Mouse (Mus musculus): ENCODE data around the gene Lpin3. TPM values are rescaled to one million over a fixed set of nuclear protein-coding genes. Genes with fewer than 3 reads are reported as not detected.

Lpin3 gene
- polyA plus RNA-seq, 1 experiment from 2014 or later: 0.15 TPM

DNA sequence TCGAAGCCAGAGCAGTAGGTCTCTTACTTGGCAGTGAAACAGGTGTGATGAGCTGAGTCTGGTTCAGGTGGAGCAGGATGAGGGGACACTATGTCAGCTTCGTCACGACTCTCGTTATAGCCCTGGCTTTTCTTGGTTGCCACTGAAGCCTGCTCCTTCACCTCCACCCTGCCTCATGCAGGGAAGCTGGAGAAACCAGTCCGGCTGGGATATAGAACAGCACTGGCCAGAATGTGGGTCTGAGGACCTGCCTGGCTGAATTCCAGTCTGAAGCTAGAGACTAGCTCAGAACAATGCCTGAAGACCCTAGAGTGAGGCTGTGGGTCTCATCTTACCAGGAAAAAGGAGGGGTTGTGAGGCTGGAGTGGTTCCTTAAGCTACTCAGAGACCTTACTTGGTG lies 10.6 kb downstream of the Lpin3 start:
- Histone ChIP-seq H3K4me3 (no peak overlapping the region), H3K4me1 (peaks cover 11% of the 10 kb centered on the region), H3K27me3 (0 out of 2 replicates have a peak, but pooled peaks cover 6% of the 10 kb centered on the region), H3K4me2 (replicated peaks) (no peak overlapping the region), H3K27ac (replicated peaks) (no peak overlapping the region), H3K9ac (replicated peaks) (no peak overlapping the region), H3K9me3 (no peaks in the 10 kb centered on the region), H3K36me3 (no peaks in the 10 kb centered on the region)
- ATAC-seq (replicated peaks): no peak
- 82% methylated on average over 5 of the region's 5 CpGs for WGBS

DNA sequence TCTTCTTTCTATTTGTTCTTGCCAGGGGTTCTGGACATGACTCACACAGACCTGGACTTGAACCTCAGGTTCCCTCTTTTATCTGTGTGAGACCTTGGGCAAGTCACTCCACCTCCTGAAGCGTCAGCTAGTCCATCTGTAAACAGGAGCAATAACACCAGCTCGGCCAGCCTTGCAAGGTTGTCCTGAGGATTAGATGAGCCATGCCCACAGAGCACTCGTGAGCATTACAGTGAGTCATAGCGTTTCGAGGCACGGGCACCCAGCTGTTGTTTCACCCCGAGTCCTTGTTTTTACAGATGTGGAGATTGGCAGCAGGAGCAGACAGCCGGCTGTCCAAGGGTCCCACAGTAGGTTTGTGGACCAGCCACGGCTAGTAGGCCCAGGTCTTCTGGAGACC lies 11.2 kb downstream of the Lpin3 start:
- Histone ChIP-seq H3K4me3 (no peak overlapping the region), H3K4me2 (replicated peaks) (no peak overlapping the region), H3K27ac (replicated peaks) (no peak overlapping the region), H3K9me3 (no peaks in the 10 kb centered on the region), H3K9ac (replicated peaks) (no peak overlapping the region), H3K4me1 (peaks cover 11% of the 10 kb centered on the region), H3K27me3 (0 out of 2 replicates have a peak, but pooled peaks cover 6% of the 10 kb centered on the region), H3K36me3 (no peaks in the 10 kb centered on the region)
- WGBS: 86% methylated on average over 9 of the region's 9 CpGs
- ATAC-seq (replicated peaks): no peak

DNA sequence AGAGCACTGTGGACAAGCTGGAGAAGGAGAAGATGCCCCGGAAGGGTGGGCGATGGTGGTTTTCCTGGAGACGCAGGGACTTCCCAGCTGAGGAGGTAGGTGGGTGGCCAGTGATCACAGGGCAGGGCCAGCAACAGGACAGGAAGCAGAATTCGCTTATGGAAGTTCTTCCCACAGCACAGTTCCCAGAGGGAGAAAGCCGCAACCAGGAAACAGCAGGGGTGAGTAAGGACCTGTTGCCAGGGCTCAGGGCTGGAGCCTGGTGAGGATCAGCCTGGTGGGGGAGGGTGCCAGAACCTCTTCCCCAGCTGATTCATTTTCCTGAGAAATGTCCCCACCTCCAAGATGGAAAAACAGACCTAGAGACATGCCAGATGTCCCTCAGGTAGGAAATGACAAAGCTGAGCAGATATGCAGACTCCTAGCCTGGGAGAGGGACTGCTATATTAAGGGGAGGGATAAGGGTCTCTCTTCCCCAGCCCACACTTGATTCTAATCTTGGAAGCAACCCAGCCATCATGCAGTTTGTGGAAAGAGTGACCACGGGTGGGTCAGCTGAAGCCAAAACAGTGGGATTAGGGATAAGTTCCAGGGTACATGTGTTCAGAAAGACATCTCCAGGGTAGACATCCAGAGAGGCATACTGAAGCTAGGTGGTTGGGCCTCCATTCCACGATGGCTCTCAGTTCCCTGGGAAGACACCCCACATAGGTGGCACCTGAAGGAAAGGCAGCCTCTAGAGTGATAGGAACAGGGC lies 21.4 kb downstream of the Lpin3 start:
- H3K9ac ChIP-seq (replicated peaks): no peak overlapping the region
- H3K4me1 ChIP-seq: no peaks in the 10 kb centered on the region
- H3K4me3 ChIP-seq: no peak overlapping the region
- WGBS: 87% methylated on average over 7 of the region's 7 CpGs
- H3K36me3 ChIP-seq: no peaks in the 10 kb centered on the region
- no peaks in the 10 kb centered on the region for H3K27me3 ChIP-seq
- no peak overlapping the region for H3K27ac ChIP-seq (replicated peaks)
- H3K9me3 ChIP-seq: no peaks in the 10 kb centered on the region
- H3K4me2 ChIP-seq (replicated peaks): no peak overlapping the region
- ATAC-seq (replicated peaks): no peak

DNA sequence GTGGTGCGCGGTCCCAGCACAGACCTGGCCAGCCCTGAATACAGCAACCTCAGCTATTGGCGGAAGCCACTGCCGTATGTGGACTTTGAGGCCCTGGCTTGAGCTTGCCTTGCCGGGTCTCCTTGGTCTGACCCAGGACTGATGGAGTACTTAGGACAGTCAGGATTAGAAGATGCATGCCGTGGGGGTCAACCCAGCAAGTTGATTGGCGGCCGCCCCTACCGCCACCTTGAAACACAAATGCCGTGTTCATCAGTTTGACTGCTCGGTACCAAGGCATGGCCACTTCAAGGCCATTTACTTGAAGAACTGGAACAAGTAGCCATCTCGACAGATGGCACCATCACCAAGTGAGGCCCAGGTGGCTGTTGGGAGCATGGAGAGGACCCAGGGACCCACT lies 24.8 kb downstream of the Lpin3 start:
- no peaks in the 10 kb centered on the region for H3K36me3 ChIP-seq
- no peak overlapping the region for H3K4me2 ChIP-seq (replicated peaks)
- peaks cover 2% of the 10 kb centered on the region; the same call in 1 of the 2 replicates for H3K27me3 ChIP-seq
- H3K27ac ChIP-seq (replicated peaks): no peak overlapping the region
- H3K9me3 ChIP-seq: no peaks in the 10 kb centered on the region
- no peak for ATAC-seq (replicated peaks)
- no peaks in the 10 kb centered on the region for H3K4me1 ChIP-seq
- H3K9ac ChIP-seq (replicated peaks): no peak overlapping the region
- WGBS: 95% methylated on average over 12 of the region's 12 CpGs
- no peak overlapping the region for H3K4me3 ChIP-seq

DNA sequence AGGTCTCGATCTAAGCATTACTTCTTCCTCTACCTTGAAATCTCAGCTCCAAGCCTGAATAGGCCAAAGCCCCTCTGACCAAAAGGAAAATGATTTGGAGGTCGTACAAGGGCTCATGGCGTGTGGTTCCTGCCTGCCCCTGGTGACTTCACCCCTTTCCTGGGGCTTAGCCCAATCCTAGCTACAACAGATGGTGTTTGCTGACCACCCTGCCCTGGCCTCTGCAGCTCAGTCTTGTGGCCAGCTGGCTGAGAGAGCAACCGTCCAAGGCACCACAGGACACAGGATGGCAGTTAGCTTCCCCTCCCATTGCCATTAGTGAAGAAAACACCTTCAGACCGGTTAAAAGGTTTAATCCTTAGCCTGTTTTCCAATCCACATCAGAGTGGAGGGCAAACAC lies 25.6 kb downstream of the Lpin3 start:
- ATAC-seq (replicated peaks): no peak
- no peak overlapping the region for H3K27ac ChIP-seq (replicated peaks)
- no peaks in the 10 kb centered on the region for H3K9me3 ChIP-seq
- H3K4me2 ChIP-seq (replicated peaks): no peak overlapping the region
- H3K36me3 ChIP-seq: no peaks in the 10 kb centered on the region
- WGBS: 77% methylated on average over 5 of the region's 5 CpGs
- no peak overlapping the region for H3K9ac ChIP-seq (replicated peaks)
- H3K4me3 ChIP-seq: no peak overlapping the region
- no peaks in the 10 kb centered on the region for H3K4me1 ChIP-seq
- H3K27me3 ChIP-seq: peaks cover 10% of the 10 kb centered on the region

DNA sequence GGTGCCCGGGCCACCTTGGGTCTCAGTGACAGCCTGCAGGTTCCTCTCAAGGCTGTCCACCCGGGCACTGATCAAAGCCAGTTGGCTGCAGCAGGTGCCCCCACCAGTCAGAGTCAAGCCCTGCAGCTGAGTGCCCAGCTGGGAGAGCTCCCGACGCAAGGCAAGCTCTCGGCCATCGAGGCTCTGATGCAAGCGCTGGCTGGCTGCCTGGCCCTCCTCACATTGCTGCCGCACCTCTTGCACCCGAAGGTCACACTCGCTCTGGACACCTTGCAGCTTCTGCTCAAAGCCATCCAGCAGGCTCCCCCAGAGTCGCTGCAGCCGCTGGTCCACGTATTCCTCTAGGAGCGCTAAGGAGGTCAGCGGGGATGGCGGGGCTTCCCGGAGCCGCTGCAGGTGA lies 28.1 kb downstream of the Lpin3 start:
- ATAC-seq (replicated peaks): no peak
- no peaks in the 10 kb centered on the region for H3K36me3 ChIP-seq
- H3K27me3 ChIP-seq: peaks cover 31% of the 10 kb centered on the region
- no peaks in the 10 kb centered on the region for H3K9me3 ChIP-seq
- WGBS: 69% methylated on average over 18 of the region's 18 CpGs
- no peak overlapping the region for H3K4me3 ChIP-seq
- H3K9ac ChIP-seq (replicated peaks): no peak overlapping the region
- no peak overlapping the region for H3K27ac ChIP-seq (replicated peaks)
- peaks cover 13% of the 10 kb centered on the region for H3K4me1 ChIP-seq
- no peak overlapping the region for H3K4me2 ChIP-seq (replicated peaks)

DNA sequence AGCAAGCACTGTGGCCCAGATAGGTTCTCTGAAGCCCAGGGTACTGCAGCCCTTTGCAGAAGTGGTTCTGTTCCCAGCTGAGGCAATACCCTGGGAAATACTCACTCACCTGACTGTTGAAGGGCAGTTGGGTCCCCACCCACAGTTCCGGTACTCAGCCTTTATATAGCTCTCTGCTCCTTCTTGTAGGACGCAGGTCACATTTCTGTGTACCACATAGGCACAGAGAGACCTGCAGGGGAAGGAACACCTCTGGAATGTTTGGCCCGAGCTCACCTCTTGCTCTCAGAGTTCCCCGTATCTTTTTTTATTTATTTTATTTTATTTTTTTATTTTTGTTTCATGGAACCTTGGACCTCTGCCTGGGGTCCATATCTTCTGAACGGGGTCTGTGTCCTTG lies 30.2 kb downstream of the Lpin3 start:
- no peak overlapping the region for H3K4me3 ChIP-seq
- peaks cover 13% of the 10 kb centered on the region for H3K4me1 ChIP-seq
- no peak overlapping the region for H3K9ac ChIP-seq (replicated peaks)
- no peaks in the 10 kb centered on the region for H3K9me3 ChIP-seq
- peaks cover 40% of the 10 kb centered on the region for H3K27me3 ChIP-seq
- H3K27ac ChIP-seq (replicated peaks): no peak overlapping the region
- no peak overlapping the region for H3K4me2 ChIP-seq (replicated peaks)
- WGBS: 90% methylated on average over 5 of the region's 5 CpGs
- H3K36me3 ChIP-seq: no peaks in the 10 kb centered on the region
- no peak for ATAC-seq (replicated peaks)

DNA sequence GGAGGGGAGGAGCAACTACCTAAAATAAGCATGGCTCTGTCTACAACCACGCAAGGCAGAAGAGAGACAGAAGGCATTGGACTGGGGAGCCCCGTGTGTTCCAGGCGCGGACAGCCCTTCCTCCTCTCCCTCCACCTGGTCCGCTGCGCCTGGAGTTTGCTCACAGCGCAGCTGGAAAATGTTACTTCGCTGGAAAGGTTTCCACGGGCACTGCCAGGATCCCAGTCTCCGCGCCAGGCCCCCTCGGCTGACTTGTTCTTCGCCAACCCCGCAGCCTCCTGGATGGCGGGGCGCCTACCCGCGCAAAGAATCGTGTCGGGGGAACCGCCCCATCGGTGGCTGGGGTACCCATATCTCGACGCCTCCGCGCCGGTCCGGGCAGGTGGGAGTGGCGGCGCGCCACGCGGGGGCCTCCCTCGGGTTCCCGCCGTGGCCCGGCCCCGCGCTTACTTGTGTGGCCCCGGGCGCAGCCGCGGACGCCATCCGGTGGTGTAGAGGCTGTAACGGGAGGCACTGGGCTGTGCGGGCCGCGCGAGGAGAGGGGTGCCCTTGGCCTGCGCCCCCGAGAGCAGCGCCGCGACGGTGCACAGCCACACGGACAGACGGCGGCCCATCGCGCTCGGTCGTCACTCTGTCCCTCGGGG lies 31.2 kb downstream of the Lpin3 start:
- peaks cover 40% of the 10 kb centered on the region for H3K27me3 ChIP-seq
- no peaks in the 10 kb centered on the region for H3K36me3 ChIP-seq
- peak overlapping the region; percentile 44 for H3K4me3 ChIP-seq
- H3K9ac ChIP-seq (replicated peaks): peak overlapping the region; percentile 36
- WGBS: 1% methylated on average over 64 of the region's 64 CpGs
- H3K4me2 ChIP-seq (replicated peaks): peak overlapping the region; percentile 87
- H3K27ac ChIP-seq (replicated peaks): no peak overlapping the region
- peak; percentile 59 for ATAC-seq (replicated peaks)
- no peaks in the 10 kb centered on the region for H3K9me3 ChIP-seq
- H3K4me1 ChIP-seq: peaks cover 20% of the 10 kb centered on the region

DNA sequence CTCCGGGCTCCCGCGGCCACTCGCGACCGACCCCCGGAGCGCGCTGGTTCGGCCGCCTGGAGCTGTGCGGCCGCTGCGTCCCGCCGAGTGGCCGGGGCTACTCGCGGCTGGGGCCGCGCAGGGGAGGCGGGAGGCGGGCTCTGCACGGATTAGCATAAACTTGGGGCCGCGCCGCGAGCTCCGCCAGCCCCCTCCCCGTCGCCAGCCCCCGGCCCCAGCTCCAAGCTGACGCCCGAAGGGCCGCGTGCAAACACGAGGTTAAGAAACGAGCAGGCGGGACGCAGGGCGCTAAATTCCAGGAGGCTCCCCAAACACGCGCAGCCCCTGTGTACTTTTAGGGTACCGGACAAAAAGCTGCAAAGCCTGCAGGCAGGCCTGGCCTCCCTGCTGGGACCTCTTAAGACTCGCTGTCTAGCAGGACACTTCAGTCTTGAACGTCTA lies 31.8 kb downstream of the Lpin3 start, which contains the start of gene Emilin3:
TSS of gene Emilin3 (minus strand) at position 98 of the 441 bp plus-strand sequence.
- 1% methylated on average over 46 of the region's 46 CpGs for WGBS
- peaks cover 40% of the 10 kb centered on the region for H3K27me3 ChIP-seq
- no peaks in the 10 kb centered on the region for H3K36me3 ChIP-seq
- H3K9ac ChIP-seq (replicated peaks): peak within 1 kb of the TSS; percentile 36
- H3K9me3 ChIP-seq: no peaks in the 10 kb centered on the region
- H3K27ac ChIP-seq (replicated peaks): no peak within 1 kb of the TSS
- ATAC-seq (replicated peaks): peak; percentile 49
- H3K4me3 ChIP-seq: peak within 1 kb of the TSS; percentile 44
- H3K4me2 ChIP-seq (replicated peaks): peak within 1 kb of the TSS; percentile 87
- peaks cover 20% of the 10 kb centered on the region for H3K4me1 ChIP-seq

DNA sequence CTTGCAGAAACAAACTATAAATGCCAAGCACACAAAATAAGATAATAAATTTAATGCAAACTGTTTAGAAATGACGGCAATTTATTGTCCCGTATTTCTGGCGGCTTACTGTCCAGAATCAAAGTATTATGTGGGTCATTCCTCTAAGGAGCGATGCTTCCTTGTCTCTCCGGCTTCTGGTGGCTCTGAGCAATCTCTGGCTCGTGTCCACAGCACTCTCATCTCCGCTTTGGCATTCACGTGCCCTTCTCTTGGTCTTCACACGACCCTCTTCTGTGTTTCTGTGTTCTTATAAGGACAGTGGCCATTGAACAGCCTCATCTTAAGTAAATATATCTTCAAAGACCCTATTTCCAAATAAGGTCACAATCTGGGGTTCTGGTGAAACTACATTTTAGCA lies 34.2 kb downstream of the Lpin3 start:
- Histone ChIP-seq H3K4me1 (peaks cover 20% of the 10 kb centered on the region), H3K36me3 (no peaks in the 10 kb centered on the region), H3K27ac (replicated peaks) (no peak overlapping the region), H3K4me3 (no peak overlapping the region), H3K27me3 (peaks cover 40% of the 10 kb centered on the region), H3K9ac (replicated peaks) (no peak overlapping the region), H3K9me3 (no peaks in the 10 kb centered on the region), H3K4me2 (replicated peaks) (no peak overlapping the region)
- 88% methylated on average over 9 of the region's 9 CpGs for whole genome bisulfite sequencing
- ATAC-seq (replicated peaks): no peak

DNA sequence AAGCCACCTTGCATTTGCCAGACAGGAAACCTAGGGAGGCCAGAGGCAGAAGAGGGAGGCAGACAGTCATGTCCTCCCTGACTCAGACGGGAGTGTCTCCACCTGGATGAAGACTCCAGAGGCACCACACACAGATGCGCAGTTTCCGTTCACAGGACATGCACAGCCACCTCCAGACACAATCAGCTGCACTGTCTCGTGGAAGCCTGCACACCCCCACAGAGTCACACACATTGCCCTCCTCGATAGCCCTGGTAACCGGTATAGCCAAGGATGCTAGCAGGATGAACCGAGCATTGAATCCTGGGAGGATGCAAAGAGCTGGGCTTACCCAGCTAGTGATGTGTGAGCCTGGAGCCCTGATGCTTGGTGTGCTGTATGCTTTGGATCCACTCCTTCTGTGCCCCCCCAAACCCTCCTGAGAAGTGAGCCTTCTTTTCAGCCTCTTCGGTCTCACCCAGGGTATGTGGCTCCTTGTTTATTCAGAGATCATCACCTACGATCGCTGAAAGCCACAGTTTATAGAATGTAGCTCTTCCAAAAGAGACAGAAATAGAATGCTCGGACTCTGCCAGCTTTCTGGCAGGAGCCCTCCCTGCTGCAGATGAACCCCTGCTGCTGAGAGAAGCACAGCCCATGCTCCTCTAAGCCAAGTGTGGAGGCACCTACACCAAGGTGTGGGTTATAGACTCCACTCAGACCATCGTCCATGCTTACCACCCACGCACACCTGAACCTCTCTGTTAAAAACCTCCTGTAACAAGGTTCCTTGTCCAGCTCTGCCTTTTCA lies 35.5 kb downstream of the Lpin3 start:
- Histone ChIP-seq H3K9me3 (no peaks in the 10 kb centered on the region), H3K4me1 (peaks cover 20% of the 10 kb centered on the region), H3K4me2 (replicated peaks) (no peak overlapping the region), H3K9ac (replicated peaks) (no peak overlapping the region), H3K27me3 (peaks cover 32% of the 10 kb centered on the region), H3K4me3 (no peak overlapping the region), H3K36me3 (no peaks in the 10 kb centered on the region), H3K27ac (replicated peaks) (no peak overlapping the region)
- WGBS: 75% methylated on average over 13 of the region's 13 CpGs
- ATAC-seq (replicated peaks): no peak

DNA sequence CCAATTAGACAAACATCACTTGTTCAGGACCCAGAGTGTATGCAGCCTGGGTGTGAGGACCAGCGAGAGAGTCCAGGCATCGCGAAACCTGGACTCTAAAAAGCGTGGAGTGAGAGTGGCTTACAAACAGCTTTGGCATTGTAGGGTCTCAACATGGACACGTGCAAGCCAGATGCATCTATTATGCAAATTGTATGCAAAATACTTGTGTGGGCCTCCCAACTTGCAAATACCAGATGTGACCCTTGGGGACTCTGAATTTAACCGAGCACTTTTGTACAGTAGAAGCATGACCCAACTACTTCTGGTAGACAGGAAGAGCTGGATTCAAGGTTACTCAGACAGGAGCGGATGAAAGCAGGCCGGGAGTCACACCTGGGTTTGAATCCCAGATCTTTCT lies 36.2 kb downstream of the Lpin3 start:
- no peak for ATAC-seq (replicated peaks)
- WGBS: 54% methylated on average over 8 of the region's 8 CpGs

More for the DNA sequence above, 36.2 kb downstream of the Lpin3 start:
- Histone ChIP-seq H3K4me1 (peaks cover 15% of the 10 kb centered on the region), H3K27ac (replicated peaks) (no peak overlapping the region), H3K4me3 (no peak overlapping the region), H3K9ac (replicated peaks) (no peak overlapping the region), H3K27me3 (peaks cover 25% of the 10 kb centered on the region), H3K9me3 (no peaks in the 10 kb centered on the region), H3K36me3 (no peaks in the 10 kb centered on the region), H3K4me2 (replicated peaks) (no peak overlapping the region)

All from forebrain, embryonic 15.5 days (tissue).